Mouse (Mus musculus) regulatory T cell (primary cell): ENCODE measurements around the gene Ap4b1.
"Not testable (repeated sequence)": the region's sequence is repeated elsewhere in the genome, so short reads cannot be mapped to it uniquely, and the experiment has no call there.

Experiments used
- in situ Hi-C: fragments of 300-600 bp; cut with MboI, MseI; formaldehyde crosslinking; loops from one replicate; pipeline ENCODE4 v1.15.1; 2025; ENCODE audit warnings: high pct_unique_total_duplicates

The Ap4b1 gene

DNA sequence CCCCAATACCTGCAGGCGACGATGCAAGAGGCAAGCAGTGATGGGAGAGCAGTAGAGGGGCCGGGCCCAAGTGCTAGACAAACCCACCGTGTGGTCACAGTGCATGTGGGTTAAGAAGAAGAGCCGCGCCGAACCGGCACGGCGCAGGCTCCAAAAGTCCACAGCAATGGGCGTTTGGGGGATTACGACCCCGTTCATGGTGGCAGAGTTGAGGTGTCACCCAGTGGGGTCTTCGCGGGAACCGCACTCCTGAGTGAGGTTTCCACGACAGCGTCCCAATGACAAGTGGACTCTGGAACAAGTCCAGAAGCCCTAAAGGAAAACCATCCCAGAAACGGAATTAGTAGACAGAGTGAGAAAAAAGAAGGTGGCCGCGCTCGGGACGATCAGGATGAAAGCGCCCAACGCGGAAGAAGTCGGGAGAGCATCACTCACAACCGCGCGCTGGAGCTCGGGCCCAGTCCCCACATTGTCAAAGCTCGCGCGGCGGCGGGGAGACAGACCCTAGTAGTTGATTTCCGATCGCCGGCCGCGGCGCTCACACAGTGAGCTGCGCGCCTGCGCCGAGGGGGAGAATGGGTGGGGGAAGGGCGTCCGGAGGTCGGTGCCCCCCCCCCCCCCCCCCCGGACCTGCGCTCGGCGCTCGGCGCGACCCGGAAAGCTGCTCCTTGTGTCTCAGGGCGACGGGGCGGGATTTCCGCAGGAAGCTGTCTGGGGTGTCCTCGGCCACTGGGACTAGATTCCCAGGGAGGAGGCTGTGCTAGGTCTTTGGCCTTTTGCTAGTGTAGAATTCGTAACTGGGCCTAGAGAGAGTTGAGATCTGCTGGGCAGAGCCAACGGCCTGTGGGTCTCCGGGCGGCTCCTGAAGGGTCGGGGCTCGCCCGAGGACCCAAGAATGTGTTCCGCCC lies at the start of gene Ap4b1, which contains the start of the genes Dclre1b and Gm43064:
Gene Ap4b1 (plus strand): TSS at position 630 of the 908 bp plus-strand sequence.
Gene Dclre1b (minus strand): TSS at position 554 of the 908 bp plus-strand sequence.
Gene Gm43064 (plus strand): TSS at position 683 of the 908 bp plus-strand sequence.
- in situ Hi-C loops: no loop called here

DNA sequence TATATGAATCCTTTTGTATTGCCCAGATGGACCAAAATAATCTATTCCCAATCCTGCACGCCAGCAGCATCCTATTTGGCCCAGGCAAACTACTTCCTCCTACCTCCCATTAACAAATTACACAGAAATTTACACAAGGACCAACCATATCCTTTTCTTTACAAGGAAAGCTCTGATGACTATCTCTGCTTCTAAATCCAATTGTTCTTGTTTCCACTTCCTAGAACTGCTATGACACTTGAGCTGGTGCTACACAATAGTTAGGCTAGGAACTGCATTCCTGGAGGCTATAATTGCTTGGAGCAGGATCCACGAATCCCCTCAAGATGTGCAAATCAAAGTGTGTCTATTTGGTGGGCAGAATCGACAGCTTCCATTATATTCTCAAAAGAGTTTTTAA lies 42.5 kb upstream of the Ap4b1 start:
- in situ Hi-C loops: no loop called here

DNA sequence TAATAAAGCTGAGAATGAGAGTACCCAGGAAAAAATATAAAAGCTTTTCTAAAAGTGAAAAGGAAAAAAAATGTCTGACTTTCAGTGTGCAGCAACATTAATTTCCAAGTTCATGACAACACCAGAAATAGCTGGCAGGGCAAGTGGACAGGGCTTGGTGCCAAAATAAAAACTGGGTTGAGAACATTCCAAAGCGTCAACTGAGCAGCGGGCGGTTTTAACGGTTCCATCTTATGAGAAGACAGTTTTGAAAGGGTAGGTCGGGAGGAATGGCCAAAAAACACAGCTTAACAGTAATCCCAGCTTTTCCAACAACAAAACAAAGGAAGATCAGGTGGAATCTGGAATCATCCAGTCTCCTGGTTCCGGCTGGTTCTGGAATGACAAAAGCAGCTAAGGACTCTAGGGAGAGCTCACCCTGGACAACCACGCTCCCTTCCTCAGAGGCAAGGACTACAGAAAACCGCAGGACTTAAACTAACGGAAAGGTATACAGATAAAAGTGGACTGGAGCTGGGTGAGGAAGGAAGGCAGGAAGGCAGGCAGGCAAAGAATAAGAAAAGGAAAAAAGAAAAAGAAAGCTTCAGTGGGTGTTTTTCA lies 37.7 kb upstream of the Ap4b1 start:
- in situ Hi-C loops: no loop called here

DNA sequence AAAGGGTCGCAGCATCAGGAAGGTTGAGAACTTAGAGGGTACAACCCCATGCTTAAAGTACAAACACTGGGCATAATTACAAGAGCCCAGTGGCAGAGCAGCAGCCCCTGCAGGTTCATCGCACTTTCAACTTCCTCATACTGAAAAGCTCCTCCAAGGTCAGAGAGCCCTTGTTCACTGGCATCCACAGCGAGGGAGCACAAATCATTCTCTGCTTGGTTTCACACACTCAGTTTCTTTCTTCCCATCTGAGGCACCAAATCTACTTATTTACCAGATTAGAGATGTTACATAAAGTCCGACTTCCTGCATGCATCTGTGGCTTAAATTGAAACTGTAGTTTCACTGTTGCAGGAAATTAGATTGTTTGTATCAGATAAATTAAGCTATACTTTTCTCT lies 36.5 kb upstream of the Ap4b1 start:
- in situ Hi-C loops: no loop called here

DNA sequence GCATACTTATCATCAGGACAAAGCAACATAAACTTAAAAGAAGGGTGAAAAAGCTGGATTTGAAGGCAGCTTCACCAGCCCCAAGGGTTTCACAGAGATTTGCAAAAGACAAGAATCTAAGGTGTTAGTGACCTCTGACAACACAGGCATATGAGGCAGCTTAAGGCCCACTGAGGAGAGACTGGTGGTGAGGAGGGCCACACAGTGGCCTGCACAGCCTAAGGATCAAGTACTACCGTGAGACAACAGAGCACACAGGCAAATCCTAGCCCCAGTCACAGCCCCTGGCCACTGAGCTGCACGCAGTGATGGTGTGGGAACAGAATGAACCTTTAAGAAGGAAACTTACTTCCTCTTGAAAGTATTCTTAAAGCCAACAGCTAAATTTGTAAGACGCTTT lies 35.8 kb upstream of the Ap4b1 start:
- in situ Hi-C loops: no loop called here

DNA sequence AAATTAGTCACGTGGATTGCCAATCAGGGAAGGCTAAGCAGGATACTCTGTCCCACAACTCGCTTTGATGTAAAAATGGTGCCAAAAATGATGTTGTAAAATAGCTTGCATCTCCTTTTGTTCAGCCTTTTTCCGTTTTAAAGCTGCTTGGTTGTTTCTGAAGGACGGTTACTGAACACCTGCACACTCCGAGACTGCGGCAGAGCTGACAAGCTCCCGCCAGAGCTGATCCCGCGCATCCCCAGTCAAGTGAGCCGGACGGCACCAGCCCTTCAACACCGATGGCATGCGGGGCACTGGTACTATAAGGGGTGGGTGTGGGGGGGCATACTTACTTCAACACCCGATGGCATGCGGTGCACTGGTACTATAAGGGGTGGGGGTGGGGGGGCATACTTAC lies 35.3 kb upstream of the Ap4b1 start:
- in situ Hi-C loops: no loop called here

DNA sequence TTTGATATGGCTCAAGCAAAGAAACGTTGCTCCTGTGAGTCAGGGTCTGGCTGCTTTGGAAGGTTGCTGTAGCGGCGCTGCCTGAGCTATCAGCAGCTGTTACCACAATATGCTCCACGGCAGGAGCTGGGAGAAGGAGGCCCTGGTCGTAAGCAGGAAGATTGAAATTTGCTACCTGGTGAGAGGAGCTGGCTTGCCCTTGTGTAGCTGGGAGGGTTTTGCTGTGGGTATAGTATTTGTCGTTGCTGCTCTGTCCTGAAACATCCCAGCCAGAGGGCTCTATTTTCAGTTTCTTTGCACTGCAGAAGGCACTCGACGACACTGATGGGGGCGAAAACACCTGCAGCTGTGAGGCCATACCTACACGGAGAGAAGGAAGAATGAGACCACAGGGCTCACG lies 31.4 kb upstream of the Ap4b1 start:
- in situ Hi-C loops: no loop called here

DNA sequence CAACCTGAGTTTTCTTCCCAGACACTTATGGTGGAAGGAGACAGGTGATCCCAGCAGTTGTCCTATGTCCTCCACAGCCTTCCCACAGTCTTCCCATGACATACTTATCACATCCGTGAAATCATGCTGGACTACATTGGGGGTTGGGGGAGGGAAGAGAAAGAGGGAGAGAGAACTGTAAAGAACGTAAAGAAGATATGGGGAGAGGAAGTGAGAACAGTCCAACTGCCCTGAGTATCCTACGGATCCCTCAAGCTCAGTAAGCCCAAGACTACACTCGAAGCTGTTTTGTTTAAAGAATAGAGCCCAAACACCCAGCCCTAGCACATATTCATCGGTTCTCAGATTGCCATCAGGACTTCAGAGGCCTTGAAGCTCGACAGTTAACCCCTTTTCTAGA lies 30.7 kb upstream of the Ap4b1 start:
- in situ Hi-C loops: no loop called here

DNA sequence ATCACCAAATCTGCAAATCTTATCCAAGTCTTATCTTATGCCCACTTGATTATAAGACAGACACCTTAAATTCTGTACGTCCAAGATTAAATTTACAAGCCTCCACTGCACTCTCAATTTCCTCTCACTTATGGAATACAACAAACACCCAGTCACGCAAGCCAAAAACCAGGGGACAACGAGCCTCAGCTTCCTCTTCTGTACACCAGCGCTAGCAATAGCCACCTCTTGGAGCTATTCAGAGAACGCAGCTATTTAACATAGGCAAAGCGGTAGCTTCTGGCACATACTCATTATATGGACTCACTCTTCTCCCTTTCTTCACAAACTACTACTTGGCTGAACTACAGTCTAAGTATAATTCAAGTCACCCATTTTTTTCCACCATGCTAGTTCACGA lies 30.1 kb upstream of the Ap4b1 start:
- in situ Hi-C loops: no loop called here

DNA sequence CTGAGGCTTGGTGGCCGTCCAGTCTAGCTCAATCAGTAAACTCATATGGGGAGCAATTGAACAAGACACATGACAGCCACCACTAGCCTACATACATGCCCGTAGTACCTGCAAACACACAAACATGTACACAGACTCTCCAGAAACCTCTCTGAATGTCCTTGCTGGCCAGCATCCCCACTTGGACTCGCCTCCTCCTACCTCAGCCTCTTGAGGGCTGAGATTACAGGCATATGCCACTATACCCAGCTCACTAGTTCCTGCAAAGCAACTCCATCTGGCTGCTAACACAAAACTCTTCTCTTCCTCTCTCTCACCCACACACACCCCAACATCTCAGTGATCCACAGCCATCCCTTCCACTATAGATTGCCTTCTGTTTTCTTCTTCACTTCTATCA lies 29.0 kb upstream of the Ap4b1 start:
- in situ Hi-C loops: no loop called here

DNA sequence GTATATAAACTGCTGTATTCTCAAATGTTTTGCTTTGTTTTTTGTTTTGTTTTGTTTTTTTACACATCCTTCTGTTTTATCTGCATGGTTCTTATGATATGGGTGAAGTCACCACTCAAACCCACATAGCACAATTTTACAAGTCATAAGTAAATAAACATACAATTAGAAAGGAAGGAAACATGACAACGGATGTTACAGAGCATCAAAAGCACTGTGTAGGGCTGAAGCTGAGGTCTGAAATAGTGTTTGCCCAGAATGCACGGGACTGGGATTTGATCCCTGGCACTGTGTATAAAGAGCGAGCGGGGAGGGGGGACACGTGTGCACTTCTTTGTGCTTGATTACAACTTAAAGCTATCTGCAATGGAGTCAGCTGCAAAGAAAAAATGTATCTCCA lies 28.5 kb upstream of the Ap4b1 start:
- in situ Hi-C loops: no loop called here

DNA sequence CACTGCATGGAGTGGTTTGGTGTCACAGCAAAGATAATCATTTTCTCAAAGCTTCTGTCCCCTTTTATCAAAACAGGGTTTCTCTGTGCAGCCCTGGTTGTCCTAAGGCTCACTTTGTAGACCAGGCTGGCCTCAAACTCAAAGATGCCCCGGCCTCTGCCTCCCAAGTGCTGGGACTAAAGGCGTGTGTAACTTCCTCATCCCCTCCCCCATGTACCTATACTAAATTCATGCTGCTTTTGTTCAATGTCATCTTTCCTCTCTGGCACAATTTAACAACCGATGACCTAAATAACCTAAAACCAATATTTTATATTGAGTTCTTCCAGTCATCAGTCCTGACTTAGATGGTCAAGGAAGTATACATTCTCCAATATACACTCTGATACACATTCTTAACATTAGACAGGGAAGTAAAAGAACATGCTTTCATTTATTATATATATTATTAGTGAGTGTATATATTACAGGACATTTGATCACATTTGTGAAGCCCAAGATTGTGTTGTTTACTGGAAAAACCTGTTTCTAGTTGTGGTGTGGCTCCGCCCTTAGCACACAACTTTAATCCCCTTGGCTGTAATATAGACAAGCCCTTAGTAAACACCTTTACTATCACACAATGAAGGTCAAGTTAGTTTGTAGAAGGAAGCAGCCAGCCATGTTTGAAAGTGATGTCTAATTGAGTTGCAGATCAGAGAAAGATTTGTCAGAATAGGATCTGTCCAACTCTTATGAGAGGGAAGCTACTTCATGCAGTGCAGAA lies 26.3 kb upstream of the Ap4b1 start:
- in situ Hi-C loops: no loop called here

DNA sequence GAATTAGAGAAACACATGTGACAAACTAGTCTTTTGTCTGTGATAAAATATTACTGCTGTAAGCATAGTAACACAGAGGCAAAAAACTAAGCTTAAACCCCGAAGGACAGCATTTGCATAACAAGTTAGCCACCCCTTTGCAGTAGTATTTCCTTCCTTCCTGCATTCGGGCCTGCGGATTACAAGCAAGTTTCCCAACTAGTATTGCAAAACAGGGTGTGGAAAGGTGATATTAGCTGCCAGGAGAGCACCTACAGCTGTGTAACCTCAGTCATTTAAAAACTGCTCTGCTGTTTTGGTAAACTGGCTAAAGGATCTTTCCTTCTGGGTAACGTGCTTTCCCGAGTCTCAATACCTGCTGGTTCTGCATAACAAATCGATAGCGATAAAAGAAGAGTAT lies 22.1 kb upstream of the Ap4b1 start:
- in situ Hi-C loops: no loop called here

DNA sequence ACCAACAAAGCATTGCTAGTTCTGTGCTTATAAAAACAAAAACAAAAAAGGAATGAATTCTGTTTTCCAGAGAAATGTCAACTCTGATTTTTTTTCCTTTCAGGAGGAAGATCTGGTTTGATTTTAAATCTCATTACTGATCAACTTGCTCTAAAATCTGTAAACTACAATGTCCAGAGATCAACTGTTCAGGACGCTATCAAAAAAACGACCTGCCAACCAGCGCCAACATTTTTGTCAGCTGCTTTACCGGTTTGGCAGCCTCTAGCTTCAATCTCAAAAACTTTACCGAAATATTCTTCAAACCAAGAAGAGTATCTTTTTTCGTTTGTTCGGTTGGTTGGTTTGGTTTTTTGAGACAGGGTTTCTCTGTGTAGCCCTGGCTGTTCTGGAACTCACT lies 20.2 kb upstream of the Ap4b1 start:
- in situ Hi-C loops: no loop called here

DNA sequence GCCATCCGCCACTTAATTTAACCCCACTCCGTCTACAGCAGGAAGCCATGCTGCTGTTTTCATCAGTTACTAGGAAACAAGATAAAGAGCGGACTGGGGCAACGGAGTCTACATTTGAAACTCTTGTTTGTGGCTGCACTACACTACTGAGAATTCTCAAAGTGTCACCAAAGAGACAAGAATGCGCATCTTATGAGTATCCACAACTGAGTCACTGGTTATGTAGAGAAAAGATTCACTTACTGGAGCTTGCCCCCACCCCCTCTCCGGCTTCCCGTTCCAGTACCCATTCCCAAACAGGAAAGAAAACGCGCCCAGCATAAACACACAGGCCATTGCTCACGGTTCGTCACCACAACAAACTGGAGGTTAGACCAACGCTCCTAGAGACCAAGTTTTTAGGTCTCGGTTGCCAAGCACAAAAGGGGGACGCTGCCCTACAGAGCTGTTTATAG lies 19.4 kb upstream of the Ap4b1 start:
- in situ Hi-C loops: no loop called here

DNA sequence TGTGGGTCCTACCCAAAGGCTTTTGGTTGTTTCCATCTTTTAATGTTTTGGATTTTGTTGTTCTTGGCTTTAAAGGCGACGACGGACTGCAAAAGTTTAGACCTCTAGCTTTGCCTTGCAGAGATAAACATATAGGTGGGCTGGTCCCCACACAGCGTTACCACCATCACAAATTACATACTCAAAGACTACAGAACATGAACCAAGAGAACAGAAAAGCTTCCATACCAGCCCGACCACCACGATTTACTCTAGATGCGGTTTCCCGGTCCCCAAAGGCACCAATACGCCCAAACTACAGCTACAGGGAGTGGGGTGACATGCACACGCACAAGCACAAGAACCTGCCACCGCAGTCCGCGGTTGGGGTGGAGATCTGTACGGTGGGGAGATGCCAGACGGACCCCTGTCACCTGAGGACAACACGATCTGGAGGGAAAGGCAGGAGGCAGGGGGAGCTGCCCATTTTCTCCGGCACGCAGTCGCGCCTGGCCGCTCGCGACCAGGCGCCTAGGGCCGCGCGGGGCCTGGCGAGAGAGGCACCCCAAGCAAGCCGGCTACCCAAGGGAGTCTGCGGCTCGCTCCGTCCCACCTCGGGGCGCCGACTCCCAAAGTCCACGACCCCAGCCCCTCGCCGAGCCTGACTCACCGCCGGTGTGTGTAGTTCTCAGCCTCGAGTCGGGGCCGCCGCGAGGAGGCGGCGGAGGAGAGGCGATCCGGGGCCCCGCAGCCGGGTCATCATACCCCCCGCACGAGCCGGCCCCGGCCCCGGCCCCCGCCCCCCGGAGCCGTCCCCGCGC lies 18.8 kb upstream of the Ap4b1 start:
- in situ Hi-C loops: no loop called here

DNA sequence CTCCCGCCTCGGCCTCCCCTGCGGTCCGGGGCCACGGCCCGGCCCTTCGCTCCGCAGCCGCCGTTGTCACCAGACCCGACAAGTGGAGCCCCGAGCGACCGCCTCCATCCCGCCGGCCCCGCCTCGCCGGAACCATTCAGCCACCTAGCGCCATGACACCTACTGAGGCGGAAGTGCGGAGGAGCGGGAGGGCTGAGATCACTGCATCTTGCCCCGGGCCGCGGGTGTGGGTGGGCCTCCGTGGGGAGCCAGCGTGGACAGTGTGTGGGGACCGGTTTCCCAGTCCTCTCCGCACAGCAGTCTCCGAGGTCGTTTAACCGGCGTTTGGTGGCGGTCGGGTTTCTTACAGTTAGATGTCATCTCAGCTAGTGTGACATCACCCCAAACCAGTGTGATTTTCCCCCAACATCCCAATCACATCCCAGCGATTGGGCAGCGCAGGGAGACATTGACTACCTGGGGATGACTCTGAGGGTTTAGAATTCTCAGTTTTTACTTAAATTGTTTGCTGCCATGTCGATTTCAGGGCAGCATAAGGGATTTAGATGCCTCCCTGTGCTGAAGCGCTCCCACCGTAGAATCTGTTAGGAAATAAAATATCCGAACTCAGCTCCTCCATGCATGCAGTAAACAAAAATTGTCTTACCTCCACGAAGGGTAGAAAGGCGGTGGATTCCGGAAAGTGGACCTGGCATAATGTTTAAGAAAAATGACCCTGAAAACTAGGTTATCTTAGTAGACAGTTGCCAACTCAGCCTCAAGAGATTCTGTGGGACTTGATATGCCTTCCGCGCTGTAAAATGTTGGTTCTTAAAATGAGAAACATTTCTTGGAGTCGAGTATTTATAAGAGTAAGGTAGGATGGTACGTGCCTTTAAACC lies 17.9 kb upstream of the Ap4b1 start, which contains the start of gene Hipk1:
Gene Hipk1 (minus strand): TSS at position 334 of the 881 bp plus-strand sequence.
- in situ Hi-C loops: no loop called here

DNA sequence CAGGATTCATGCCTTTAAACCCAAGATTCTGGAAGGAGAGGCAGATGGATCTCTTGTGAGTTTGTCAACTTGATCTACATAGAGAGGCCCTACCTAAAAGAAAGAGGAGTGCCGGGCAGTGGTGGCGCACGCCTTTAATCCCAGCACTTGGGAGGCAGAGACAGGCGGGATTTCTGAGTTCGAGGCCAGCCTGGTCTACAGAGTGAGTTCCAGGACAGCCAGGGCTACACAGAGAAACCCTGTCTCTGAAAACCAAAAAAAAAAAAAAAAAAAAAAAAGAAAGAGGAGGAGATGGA lies 17.3 kb upstream of the Ap4b1 start:
- in situ Hi-C loops: not testable (repeated sequence)

DNA sequence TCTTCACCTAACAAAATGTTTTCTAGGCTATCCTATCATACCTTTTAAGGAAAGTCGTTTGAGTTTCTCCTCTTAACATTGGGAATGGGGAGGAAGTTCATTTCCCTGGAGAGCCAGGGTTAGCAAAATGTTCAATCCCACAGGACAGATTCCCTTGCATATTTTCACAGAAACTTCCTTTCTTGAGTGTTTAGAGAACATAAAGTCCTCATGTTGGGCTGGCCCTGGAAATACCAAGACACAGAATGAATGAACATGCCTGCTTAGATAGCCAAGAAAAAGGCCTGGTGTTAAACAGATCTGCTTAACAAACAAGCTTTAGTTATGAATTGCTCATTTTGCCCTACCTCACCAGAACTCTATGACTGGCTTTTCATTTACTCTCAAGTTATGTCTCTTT lies 16.8 kb upstream of the Ap4b1 start:
- in situ Hi-C loops: no loop called here

DNA sequence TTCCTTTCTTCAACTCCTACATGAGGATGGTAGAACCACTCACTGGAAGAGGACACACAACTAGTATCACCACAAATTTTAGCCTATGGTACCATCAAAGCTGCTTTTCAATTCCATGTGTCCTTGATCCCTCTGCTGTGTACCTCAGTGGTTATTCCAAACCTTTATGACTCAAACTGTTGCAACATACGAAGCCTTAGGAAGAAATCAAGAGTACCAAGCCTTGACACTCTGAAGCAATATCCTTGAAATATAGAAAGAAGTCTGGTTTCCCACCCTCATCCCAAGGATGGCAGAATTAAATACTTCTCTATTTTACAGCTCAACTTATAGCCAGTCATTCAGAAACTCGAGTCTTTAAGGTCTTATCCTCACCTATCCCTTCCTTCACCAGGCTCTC lies 12.9 kb upstream of the Ap4b1 start:
- in situ Hi-C loops: no loop called here

DNA sequence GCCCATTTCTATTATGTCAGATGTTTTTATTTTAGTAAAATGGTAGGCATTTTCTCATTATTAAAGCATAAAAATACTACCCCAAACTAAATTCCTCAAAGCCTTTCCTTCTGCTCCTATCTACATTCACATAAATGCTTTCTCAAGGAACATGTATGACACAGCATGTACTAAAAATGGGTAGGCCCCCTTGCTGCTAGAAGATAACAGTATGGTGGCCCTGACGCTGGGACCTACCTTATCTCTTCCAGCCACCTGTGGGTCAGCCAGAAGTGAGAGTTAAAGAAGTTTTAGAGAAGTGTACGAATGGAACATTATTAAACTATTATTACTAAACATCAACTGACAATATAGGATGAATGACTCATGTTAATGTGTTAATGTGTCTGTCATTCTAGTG lies 9.8 kb upstream of the Ap4b1 start:
- in situ Hi-C loops: no loop called here
